Mouse (Mus musculus): Measurements from ENCODE around the gene Abhd16a. TPM values are rescaled to one million over a fixed set of nuclear protein-coding genes. Genes with fewer than 3 reads are reported as not detected.

Abhd16a gene
- total RNA-seq, 2 experiments from 2014 or later = 101 to 102 TPM

GRCm38 (mm10) chr17:35088151-35088550, 912 bp upstream of the Abhd16a start:
- no peak for DNase-seq

DNA sequence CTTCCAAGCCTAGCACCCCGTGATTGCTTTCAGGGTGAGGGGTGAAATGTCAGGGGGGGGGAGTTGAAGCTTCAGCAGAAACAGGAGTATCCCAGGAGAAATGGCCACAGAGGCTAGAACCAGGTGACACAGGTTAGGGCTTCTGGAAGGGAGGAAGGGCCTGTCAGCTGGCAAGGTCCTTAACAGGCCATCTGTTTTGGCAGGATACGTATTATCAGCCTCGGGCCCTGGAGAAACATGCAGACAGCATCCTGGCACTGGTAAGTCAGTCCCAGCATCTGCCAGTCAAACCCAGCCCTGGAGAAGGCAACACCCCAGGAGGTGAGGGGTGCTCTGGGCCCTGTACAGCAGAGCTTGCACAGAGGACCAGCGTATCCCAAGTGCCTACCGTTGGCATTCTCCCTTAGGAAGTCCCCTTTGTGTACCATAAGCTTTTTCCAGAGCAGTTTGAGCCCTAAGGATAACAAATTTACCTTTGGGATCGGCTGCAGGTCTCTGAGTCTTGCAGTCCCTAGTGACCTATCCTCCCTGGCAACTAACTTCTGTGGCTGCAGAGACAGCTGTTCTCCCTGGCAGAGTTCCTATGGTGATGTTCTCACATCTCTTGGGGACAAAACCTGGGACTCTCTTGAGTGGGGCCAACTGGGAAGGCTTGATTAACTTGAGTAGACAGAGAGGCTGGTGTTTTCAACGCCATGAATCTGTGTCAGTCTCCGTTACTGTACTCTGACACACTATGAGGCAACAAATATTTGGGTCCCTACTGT, 1.3 kb downstream of the Abhd16a start:
- no peak for DNase-seq

DNA sequence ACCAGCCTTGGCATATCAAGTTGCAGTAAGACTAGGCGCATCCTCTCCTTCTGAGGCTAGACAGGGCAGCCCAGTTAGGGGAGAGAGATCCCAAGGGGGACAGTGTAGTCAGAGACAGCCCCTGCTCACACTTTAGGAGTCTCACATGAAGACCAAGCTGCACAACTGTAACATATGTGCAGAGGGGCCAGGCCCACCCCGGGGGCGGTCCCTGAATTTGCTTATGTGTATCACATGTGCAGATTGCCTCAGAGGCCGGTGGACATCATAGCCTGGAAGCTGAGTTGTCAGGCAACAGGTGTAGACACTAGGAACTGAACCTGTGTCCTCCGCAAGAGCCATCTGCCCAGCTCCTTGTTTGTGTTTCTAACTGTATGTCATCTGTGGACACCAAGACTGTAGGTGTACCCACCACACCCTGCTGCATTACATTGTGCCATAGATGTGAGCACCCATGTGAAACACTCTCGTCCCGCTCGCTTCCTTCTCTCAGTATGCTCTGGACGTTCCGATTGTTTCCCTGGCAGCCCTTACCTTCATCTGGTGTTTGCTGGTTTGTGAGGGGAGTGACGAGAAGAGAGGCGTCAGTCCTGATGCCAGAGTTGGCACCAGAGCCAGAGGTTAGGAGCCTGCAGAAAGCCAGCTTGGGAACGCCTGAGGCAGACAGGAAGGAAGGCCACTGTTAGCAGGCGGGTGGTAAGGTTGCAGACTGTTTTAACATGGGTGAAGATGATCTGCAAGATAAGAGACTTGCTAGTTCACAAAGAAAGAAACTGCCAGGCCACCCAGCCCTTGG, 3.5 kb downstream of the Abhd16a start:
- DNase-seq = no peak

DNA sequence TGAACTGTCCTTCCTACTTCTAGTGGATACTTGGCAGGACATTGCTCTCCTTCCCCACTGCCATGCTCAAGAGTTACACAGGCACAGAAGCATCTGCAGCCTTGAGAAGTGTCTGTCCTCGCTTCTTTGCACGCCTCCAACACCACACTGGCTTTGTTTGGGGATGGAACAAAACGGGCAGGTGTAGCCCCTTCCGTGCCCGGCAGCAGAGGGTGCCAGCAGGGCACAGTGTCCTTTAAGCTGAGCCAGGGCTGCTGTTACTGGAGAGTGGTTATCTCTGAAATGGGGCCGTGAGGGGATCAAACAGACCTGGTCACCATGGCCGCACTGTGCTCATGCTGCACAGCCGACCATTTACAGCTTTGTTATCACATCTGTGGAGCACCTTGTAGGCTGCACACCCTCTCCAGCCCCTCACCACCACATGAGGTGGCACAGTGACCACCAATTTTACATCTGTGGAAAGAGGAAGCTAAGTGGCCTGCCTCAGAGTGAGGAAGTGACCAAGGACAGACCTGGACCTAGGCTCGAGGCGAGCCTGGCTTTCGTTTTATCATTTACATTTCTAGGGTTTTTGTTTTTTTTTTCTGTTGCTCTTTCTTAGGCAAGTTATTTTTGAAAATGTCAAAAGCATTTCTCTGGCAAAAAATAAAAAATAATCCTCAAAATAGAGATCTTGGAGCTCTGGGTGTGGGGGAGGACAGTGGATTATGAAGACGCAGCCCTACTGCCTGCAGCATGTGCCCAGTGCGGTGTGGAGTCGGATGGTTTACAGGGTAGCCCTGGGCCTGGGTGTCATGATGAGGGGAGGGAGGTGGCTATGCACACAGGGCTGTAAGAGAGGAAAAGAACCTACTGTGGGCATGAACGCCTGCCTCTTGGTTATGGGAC, 5.7 kb downstream of the Abhd16a start:
- no peak for DNase-seq

DNA sequence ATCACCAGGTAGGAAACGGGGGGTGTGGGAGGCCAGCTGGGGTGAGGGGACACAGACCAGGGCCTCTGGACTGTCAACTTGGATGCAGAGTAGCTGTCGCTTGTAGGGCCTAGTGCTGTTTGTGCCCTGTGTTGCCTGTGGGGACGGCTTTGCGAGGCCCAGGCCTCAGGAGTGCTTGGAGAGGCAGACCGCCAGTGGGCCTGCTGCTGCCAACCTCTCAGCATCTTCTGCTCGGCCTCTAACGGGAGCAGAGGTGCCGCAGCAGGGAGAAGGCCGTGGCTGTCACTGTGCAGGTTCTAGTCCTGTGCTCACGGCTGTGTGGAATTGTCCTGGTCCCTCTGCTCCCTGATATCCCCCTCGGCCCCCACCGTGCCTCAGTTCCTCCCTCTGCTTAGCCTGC, 7.5 kb downstream of the Abhd16a start:
- DNase-seq = no peak

GRCm38 (mm10) chr17:35097164-35097655, 8.1 kb downstream of the Abhd16a start:
- no peak for DNase-seq

DNA sequence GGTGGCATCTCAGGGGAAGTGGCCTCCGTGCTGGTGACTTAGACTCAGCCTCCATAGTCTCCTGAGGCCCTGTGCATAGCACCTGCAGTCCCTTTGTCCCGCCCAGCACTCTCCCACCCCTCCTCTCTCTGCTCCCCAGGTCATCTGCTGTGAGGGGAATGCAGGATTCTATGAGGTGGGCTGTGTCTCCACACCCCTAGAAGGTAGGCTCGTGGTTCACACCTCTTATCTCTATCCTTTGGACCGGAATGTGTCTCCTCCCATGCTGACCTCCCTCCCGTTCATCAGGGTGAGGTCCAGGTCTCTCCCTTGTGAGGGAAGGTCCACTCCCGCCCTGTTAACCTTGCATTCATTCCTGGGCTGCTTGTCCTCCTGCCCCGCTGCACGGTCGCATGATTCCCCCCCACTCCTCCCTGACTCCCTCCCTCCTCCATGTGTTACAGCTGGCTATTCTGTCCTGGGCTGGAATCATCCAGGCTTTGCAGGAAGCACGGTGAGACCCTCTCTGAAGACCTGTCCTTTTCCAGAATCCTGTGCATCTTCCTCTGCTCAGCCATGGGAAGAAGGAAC, 11.2 kb downstream of the Abhd16a start:
- DNase-seq = no peak

- no peak for DNase-seq
These were observed 12.1 kb downstream of the Abhd16a start for GRCm38 (mm10) chr17:35101161-35101560.

- no peak for DNase-seq
These were observed 13.2 kb downstream of the Abhd16a start for GRCm38 (mm10) chr17:35102299-35102698.

GRCm38 (mm10) chr17:35103221-35103690, 14.2 kb downstream of the Abhd16a start:
- no peak for DNase-seq

GRCm38 (mm10) chr17:35104079-35104478, 15.0 kb downstream of the Abhd16a start:
- no peak for DNase-seq

DNA sequence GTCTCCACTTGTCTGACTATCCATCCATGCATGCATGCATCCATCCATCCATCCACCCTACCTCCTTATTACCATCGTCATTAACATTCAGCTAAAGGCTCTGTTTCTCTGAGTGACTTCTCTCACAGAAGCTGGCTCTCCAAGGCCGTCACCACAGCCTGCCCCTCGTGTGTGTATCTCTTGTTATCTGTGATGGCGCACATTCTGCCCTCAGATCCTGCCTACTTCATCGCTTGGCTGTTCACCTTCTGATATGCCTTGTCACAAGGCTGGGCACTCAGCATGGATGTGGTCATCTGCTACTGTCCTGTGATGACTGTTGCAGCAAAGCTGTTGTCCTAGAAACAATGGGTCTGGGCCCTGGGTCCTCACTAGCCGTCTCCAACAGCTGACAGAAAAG, 15.7 kb downstream of the Abhd16a start:
- no peak for DNase-seq

GRCm38 (mm10) chr17:35105740-35106389, 16.8 kb downstream of the Abhd16a start:
- no peak for DNase-seq

GRCm38 (mm10) chr17:35106522-35106921, 17.5 kb downstream of the Abhd16a start:
- no peak for DNase-seq

- no peak for DNase-seq
These were observed 19.0 kb downstream of the Abhd16a start, which contains the start of gene Ly6g5c for GRCm38 (mm10) chr17:35108097-35108496. Ly6g5c (plus strand) TSS chr17:35108279.

DNA sequence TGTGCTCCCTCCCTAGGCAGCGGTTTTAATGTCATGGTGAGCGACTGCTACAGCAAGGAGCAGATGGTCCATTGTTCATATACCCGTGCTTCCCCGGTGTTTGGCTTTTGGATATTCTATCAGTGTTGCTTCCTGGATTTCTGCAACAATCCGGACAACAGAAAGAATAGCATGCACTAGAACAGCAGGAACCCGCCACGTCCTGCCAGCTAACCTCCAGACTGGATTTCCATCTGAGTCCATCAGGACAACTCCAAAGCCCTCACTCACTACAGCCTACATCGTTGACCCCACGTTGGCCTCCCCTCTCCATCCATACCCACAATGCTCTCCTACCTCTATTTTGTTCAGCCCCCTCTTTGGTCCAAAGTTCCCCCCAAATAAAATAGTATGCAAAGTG, 22.7 kb downstream of the Abhd16a start:
- no peak for DNase-seq

DNA sequence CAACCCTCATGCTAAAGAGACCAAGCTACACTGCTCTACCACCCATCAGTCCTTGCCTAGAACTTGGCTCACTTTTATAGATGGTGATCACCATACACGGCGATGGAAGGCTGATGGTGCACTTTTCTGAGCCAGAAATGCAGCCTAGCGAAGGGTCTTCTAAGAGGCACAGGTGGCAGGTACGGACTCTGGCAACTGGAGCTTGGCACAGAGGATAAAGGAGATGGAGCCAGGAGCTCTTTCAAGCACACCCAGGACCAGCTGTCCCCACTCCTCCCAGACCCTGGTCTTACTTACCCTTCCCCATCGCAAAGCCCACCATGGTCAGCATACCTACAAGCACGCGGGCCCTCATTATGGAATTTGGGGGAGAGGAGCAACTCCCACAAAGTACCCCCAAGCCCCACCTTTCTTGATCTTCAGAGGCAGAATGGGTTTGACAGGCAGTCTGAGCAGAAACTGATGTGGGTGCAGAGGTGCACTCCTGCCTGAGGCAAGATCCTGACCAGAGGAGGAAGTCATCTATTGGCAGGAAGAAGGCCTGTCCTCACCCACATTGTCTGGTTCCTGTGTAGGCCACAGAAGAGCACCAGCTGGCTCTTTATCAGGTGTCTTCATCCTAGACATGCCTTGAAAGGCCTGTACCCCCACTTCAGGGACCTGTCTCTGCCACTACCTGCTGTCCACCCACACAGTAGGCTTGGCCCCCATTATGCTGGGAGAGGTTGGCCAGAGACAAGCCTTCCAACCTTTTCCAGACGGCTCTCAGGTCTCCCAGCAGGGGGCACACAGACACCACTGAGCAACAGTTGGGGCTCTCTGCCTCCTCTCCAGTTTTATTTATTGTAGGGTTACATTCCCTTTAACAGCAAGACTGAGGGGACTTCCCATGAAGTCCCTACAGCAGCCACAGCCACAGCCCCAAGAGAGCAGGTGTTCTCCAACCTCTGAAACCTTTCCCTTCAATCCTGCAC, 26.3 kb downstream of the Abhd16a start, which contains the start of gene Ly6g5b:
Ly6g5b (minus strand) TSS at position 383 of the 974 bp plus-strand sequence.
- no peak for DNase-seq

DNA sequence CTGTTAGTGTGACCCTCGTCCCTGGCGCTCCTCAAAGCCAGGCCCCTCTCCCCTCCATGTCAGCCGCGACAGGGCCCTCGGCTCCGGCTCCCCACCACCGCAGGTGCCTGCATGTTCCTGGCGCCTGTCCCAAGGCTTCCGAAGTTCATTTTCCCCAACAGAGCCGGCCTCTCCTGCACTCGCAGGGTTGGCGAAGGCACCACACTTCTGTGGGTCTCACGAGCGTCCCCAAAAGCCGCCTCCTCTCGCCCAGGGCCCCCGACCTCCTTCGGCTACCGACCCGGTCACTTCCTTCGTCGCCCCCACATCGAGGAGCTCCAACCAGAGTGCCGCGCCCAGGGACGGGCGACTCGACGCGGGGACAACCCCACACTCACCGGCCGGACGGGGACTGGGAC, 31.7 kb downstream of the Abhd16a start:
- no peak for DNase-seq

DNA sequence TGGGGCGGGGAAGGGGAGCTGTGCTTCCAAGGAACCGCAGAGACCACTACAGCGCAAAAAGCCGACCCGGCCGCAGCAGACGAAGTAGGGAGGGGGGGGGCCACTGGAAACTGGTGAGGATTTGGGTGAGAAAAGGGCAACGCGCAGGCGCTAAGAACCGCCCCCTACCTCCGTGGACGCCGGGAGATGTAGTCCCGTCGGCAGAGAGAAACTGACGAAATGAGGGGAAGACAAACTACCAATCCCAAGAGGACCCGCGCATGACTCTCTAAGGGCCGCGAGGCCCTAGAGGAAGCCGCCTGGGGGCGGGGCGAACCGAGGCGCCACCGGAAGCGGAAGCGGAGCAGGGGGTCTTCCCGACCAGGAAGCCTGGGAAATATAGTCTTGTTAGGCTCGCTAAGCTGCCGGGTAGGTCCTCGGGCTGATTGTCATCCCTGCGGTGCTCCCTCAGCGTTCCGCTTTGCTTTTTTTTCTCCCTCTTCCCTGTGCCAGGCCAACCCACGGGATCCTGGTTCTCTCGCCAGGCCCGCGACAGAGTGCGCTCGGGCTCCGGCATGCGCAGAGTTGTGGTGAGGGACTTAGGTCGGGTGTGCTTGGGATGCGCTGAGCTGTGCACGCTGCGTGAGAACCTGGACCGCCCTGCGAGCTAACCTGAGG, 32.2 kb downstream of the Abhd16a start, which contains the start of gene Gpank1:
Gpank1 (plus strand) TSS at position 313 of the 657 bp plus-strand sequence.
- peak; percentile 98 for DNase-seq

Measured in layer of hippocampus, postnatal 36 days (tissue).